Mouse (Mus musculus): Measurements from ENCODE around the gene Clasp1. TPM values are rescaled to one million over a fixed set of nuclear protein-coding genes. Genes with fewer than 3 reads are reported as not detected.

Gene Clasp1
- total and polyA plus RNA-seq, 3 experiments: 32.0 to 53.2 (median 42.2) TPM

DNA sequence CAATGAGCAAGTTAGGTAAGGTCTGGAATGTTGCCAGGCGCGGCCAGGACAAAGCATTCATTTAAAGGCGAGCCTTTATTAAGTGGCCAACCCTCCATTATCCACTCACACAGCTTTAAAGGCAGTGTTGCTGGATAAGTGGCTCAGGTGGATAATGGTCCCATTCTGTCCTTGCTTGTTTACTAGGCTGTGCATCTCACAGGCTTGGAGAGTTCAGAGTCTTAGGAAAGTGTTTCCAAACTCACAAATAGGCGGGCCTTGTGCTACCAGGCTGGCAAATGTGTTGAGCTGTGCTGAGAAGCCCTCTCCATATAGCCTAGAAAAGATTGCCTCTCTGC lies 92.5 kb downstream of the Clasp1 start:
- in situ Hi-C loops (cut with MboI; ENCODE audit: low pct_ligation_motif_present, low pct_unique_long_range_greater_than_20kb, low sequenced_read_pairs): no loop called here
- no peaks in the 10 kb centered on the region for H3K9me3 ChIP-seq (replicated peaks; ENCODE audit: low read length)
- no peak overlapping the region for H3K9ac ChIP-seq (ENCODE audit: insufficient read depth, low read depth)
- no peaks in the 10 kb centered on the region for H3K27me3 ChIP-seq (replicated peaks)
- no peaks in the 10 kb centered on the region; the same call in none of the 2 replicates for H3K79me2 ChIP-seq (replicated peaks; ENCODE audit: control insufficient read depth, extremely low read depth, insufficient read depth, poor library complexity, severe bottlenecking)
- dilution Hi-C loops (cut with MboI; ENCODE audit: extremely low pct_ligation_motif_present, extremely low pct_unique_long_range_greater_than_20kb, low sequenced_read_pairs): no loop called here
- TF ChIP-seq ZC3H11A (IDR thresholded peaks at IDR 0.05; ENCODE audit: low read depth, low read length): no peak
- TF ChIP-seq MAFK (IDR thresholded peaks at IDR 0.05; ENCODE audit: insufficient replicate concordance, low read length): no peak
- no peak for TF ChIP-seq BHLHE40 (IDR thresholded peaks at IDR 0.05; ENCODE audit: low read depth, low read length)
- no peak for TF ChIP-seq POLR2A (IDR thresholded peaks at IDR 0.05; ENCODE audit: low read depth, low read length)
- TF ChIP-seq CTCF (conservative IDR thresholded peaks at IDR 0.05 in 1 of 2, IDR thresholded peaks at IDR 0.05 in 1 of 2; ENCODE audit: low read depth in 2 of 2, low read length in 2 of 2): no peak
- no peak for TF ChIP-seq ZMIZ1 (IDR thresholded peaks at IDR 0.05; ENCODE audit: low read depth, low read length)
- TF ChIP-seq ZKSCAN1 (IDR thresholded peaks at IDR 0.05; ENCODE audit: borderline replicate concordance, low read depth, low read length): no peak
- no peak for TF ChIP-seq MAX (IDR thresholded peaks at IDR 0.05; ENCODE audit: low read length)
- no peak for TF ChIP-seq HCFC1 (IDR thresholded peaks at IDR 0.05; ENCODE audit: low read depth, low read length)
- TF ChIP-seq POLR2AphosphoS2 (IDR thresholded peaks at IDR 0.05; ENCODE audit: low read depth, low read length): no peak
- no peak for TF ChIP-seq KAT2A (IDR thresholded peaks at IDR 0.05; ENCODE audit: insufficient replicate concordance, low read length)
- TF ChIP-seq PAX5 (IDR thresholded peaks at IDR 0.05; ENCODE audit: low read length): no peak
- no peak for TF ChIP-seq ZNF384 (IDR thresholded peaks at IDR 0.05; ENCODE audit: low read depth, low read length)
- TF ChIP-seq RAD21 (IDR thresholded peaks at IDR 0.05; ENCODE audit: low read depth, low read length): no peak
- TF ChIP-seq MAZ (IDR thresholded peaks at IDR 0.05; ENCODE audit: low read depth, low read length): no peak
- no peak for TF ChIP-seq TBP (conservative IDR thresholded peaks at IDR 0.05; ENCODE audit: low read depth, low read length)
- no peak for TF ChIP-seq JUND (conservative IDR thresholded peaks at IDR 0.05; ENCODE audit: low read depth, low read length)
- TF ChIP-seq EP300 (IDR thresholded peaks at IDR 0.05; ENCODE audit: low read length): no peak
- no peak for TF ChIP-seq ELF1 (IDR thresholded peaks at IDR 0.05; ENCODE audit: low read depth, low read length)
- no peak for TF ChIP-seq GABPA (IDR thresholded peaks at IDR 0.05; ENCODE audit: insufficient replicate concordance, low read depth, low read length)
- peaks cover 27 to 77% of the 10 kb centered on the region in 2 experiments for H3K36me3 ChIP-seq (replicated peaks in 1 of 2; ENCODE audit: control insufficient read depth in 1 of 2, insufficient read depth in 1 of 2, low read length in 1 of 2)
- no peak overlapping the region for H3K4me2 ChIP-seq (ENCODE audit: insufficient read depth, low read depth, poor library complexity, severe bottlenecking)
- no peak overlapping the region for H3K27ac ChIP-seq (ENCODE audit: insufficient read depth, low read depth)
- H3K4me3 ChIP-seq (replicated peaks in 1 of 3; ENCODE audit: low read depth in 2 of 3, low read length in 2 of 3, poor library complexity in 1 of 3): no peak overlapping the region
- H3K4me1 ChIP-seq (ENCODE audit: control insufficient read depth in 1 of 2, insufficient read depth in 2 of 2): peaks cover 13 to 37% of the 10 kb centered on the region in 2 experiments
- DNase-seq (ENCODE audit: extremely low read depth): no peak

DNA sequence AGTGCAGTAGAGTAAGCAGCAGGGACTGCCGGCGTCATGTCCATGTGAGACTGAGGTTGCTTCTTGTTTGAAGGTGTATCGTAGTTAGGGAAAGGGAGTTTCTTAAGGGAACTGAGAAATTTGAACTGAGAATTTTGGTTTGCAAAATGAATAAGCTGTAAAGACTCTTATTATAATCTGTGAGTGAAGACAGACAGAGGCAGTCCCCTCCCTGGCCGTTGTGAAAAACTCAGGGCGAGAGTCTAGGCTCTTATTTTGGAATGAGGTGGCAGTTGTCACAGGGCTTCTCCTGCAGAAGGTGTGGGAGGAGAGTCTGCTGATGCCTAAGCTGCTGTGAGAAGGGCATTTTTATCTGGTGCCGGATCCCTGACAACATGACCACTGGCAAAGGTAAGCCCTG lies 92.8 kb downstream of the Clasp1 start:
- peak overlapping the region; percentile 1; the same call in 1 of the 2 replicates for H3K4me2 ChIP-seq (ENCODE audit: insufficient read depth, low read depth, poor library complexity, severe bottlenecking)
- peak; percentile 68 for DNase-seq (ENCODE audit: extremely low read depth)
- in situ Hi-C loops (cut with MboI; ENCODE audit: low pct_ligation_motif_present, low pct_unique_long_range_greater_than_20kb, low sequenced_read_pairs): no loop called here
- dilution Hi-C loops (cut with MboI; ENCODE audit: extremely low pct_ligation_motif_present, extremely low pct_unique_long_range_greater_than_20kb, low sequenced_read_pairs): no loop called here
- TF ChIP-seq JUN (IDR thresholded peaks at IDR 0.05; ENCODE audit: insufficient read depth, low read depth, low read length): peak; percentile 15; the same call in 1 of the 2 replicates
- TF ChIP-seq IRF4 (IDR thresholded peaks at IDR 0.05; ENCODE audit: low read depth, low read length): peak; percentile 93
- TF ChIP-seq ZNF384 (IDR thresholded peaks at IDR 0.05; ENCODE audit: low read depth, low read length): peak; percentile 91
- TF ChIP-seq TBP (conservative IDR thresholded peaks at IDR 0.05; ENCODE audit: low read depth, low read length): no peak
- no peak for TF ChIP-seq RAD21 (IDR thresholded peaks at IDR 0.05; ENCODE audit: low read depth, low read length)
- TF ChIP-seq SIN3A (IDR thresholded peaks at IDR 0.05; ENCODE audit: low read length): peak; percentile 43; the same call in 1 of the 2 replicates
- TF ChIP-seq MEF2A (IDR thresholded peaks at IDR 0.05; ENCODE audit: borderline replicate concordance, low read depth, low read length): peak; percentile 16; the same call in 1 of the 2 replicates
- TF ChIP-seq BHLHE40 (IDR thresholded peaks at IDR 0.05; ENCODE audit: low read depth, low read length): 0 out of 2 replicates have a peak, but pooled peaks have one; percentile 41
- peak; percentile 89 for TF ChIP-seq EP300 (IDR thresholded peaks at IDR 0.05; ENCODE audit: low read length)
- TF ChIP-seq JUND (conservative IDR thresholded peaks at IDR 0.05; ENCODE audit: low read depth, low read length): peak; percentile 64; the same call in 1 of the 2 replicates
- H3K9me3 ChIP-seq (replicated peaks; ENCODE audit: low read length): no peaks in the 10 kb centered on the region
- peak overlapping the region; percentile 24; the same call in 1 of the 2 replicates for H3K27ac ChIP-seq (ENCODE audit: insufficient read depth, low read depth)
- H3K9ac ChIP-seq (ENCODE audit: insufficient read depth, low read depth): no peak overlapping the region
- H3K4me3 ChIP-seq (replicated peaks in 1 of 3; ENCODE audit: low read depth in 2 of 3, low read length in 2 of 3, poor library complexity in 1 of 3): no peak overlapping the region
- peaks cover 24 to 74% of the 10 kb centered on the region in 2 experiments for H3K36me3 ChIP-seq (replicated peaks in 1 of 2; ENCODE audit: control insufficient read depth in 1 of 2, insufficient read depth in 1 of 2, low read length in 1 of 2)
- peaks cover 13 to 37% of the 10 kb centered on the region in 2 experiments for H3K4me1 ChIP-seq (ENCODE audit: control insufficient read depth in 1 of 2, insufficient read depth in 2 of 2)
- H3K79me2 ChIP-seq (replicated peaks; ENCODE audit: control insufficient read depth, extremely low read depth, insufficient read depth, poor library complexity, severe bottlenecking): no peaks in the 10 kb centered on the region; the same call in none of the 2 replicates
- no peaks in the 10 kb centered on the region for H3K27me3 ChIP-seq (replicated peaks)
